Mouse (Mus musculus): ENCODE data around the gene Frmd6. TPM values are rescaled to one million over a fixed set of nuclear protein-coding genes. Genes with fewer than 3 reads are reported as not detected.

Frmd6 gene
- polyA plus RNA-seq, 1 experiment from 2014 or later, result 8.5 TPM

DNA sequence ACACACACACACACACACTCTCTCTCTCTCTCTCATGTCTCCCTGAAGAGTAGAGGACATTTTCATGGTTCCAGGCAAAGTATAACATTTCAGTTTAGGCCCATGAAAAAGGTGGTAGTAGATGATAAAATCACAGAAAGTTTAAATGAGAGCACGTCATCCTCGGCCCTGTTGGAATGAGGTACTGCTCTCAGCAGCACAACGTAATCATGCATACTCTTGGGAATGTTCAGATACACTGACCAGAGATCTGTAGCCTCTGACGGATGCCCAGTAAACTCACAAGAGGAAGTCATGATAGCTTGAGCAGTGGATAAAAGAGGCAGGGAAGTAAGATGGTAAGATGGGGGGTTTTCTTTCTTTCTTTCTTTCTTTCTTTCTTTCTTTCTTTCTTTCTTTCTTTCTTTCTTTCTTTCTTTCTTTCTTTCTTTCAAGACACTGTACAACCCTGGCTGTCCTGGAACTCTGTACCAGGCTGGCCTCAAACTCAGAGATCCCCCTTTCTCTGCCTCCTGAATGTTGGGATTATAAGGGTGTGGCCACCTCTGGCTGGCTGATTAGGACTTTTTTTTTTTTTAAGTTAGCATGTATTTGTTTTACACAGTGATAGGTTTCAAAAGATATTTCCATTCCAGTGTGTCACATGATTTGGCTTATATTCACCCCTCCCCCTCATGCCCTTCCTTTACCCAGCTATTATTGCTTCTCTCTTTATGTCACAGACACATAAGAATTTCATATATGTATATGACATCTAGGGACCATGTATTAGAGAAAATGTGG is 7.1 kb downstream of the Frmd6 start:
- Histone ChIP-seq H3K36me3 (ENCODE audit: control insufficient read depth, insufficient read depth, low read length) (no peaks in the 10 kb centered on the region), H3K27me3 (replicated peaks; ENCODE audit: control insufficient read depth, insufficient read depth, low read length) (no peaks in the 10 kb centered on the region), H3K9me3 (replicated peaks; ENCODE audit: control insufficient read depth, low read length) (no peaks in the 10 kb centered on the region), H3K4me3 (ENCODE audit: low read depth, low read length) (no peak overlapping the region), H3K4me1 (ENCODE audit: control insufficient read depth, insufficient read depth, low read length) (peaks cover 2% of the 10 kb centered on the region), H3K4me2 (ENCODE audit: low read length) (no peak overlapping the region), H3K9ac (ENCODE audit: low read length) (no peak overlapping the region), H3K27ac (ENCODE audit: low read depth, low read length) (no peak overlapping the region)
- ATAC-seq (no peak), DNase-seq (ENCODE audit: low spot score) (no peak)
- 78% methylated on average over 4 of the region's 4 CpGs for WGBS

- Histone ChIP-seq H3K36me3 (ENCODE audit: control insufficient read depth, insufficient read depth, low read length) (no peaks in the 10 kb centered on the region), H3K9me3 (replicated peaks; ENCODE audit: control insufficient read depth, low read length) (no peaks in the 10 kb centered on the region), H3K9ac (ENCODE audit: low read length) (no peak overlapping the region), H3K4me1 (ENCODE audit: control insufficient read depth, insufficient read depth, low read length) (no peaks in the 10 kb centered on the region), H3K4me3 (ENCODE audit: low read depth, low read length) (no peak overlapping the region), H3K4me2 (ENCODE audit: low read length) (no peak overlapping the region), H3K27ac (ENCODE audit: low read depth, low read length) (no peak overlapping the region), H3K27me3 (replicated peaks; ENCODE audit: control insufficient read depth, insufficient read depth, low read length) (no peaks in the 10 kb centered on the region)
- DNase-seq (ENCODE audit: low spot score), result no peak
- WGBS, result 96% methylated on average over 3 of the region's 3 CpGs
- no peak for ATAC-seq
These were observed 7.7 kb downstream of the Frmd6 start for GRCm38 (mm10) chr12:70833050-70833449.

DNA sequence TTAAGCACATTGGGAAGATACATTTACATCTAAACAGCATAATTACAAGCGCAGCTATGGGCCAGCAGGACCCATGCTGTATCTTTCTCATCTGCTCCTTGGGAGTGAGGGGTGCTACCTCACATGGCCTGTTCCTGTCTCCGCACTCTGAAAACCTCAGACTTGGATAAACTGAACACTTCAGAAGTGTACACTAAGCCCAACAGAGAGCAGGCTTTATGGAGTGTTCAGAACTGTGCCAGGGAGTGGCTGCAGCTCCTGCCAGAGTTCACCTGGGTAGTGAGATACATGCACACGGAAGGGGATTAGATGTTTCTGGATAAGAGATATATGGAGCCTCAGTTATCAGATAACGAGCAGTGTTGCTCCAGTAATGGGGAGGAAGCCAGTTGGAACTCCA is 8.7 kb downstream of the Frmd6 start:
- no peak overlapping the region for H3K9ac ChIP-seq (ENCODE audit: low read length)
- H3K9me3 ChIP-seq (replicated peaks; ENCODE audit: control insufficient read depth, low read length), result no peaks in the 10 kb centered on the region
- no peak overlapping the region for H3K4me2 ChIP-seq (ENCODE audit: low read length)
- H3K27ac ChIP-seq (ENCODE audit: low read depth, low read length), result no peak overlapping the region
- H3K27me3 ChIP-seq (replicated peaks; ENCODE audit: control insufficient read depth, insufficient read depth, low read length), result no peaks in the 10 kb centered on the region
- no peaks in the 10 kb centered on the region for H3K36me3 ChIP-seq (ENCODE audit: control insufficient read depth, insufficient read depth, low read length)
- no peaks in the 10 kb centered on the region for H3K4me1 ChIP-seq (ENCODE audit: control insufficient read depth, insufficient read depth, low read length)
- DNase-seq (ENCODE audit: low spot score) (no peak), ATAC-seq (no peak)
- 82% methylated on average over 4 of the region's 4 CpGs for WGBS
- H3K4me3 ChIP-seq (ENCODE audit: low read depth, low read length), result no peak overlapping the region

GRCm38 (mm10) chr12:70835004-70835403 is 9.7 kb downstream of the Frmd6 start:
- H3K27ac ChIP-seq (ENCODE audit: low read depth, low read length), result no peak overlapping the region
- no peak overlapping the region for H3K9ac ChIP-seq (ENCODE audit: low read length)
- H3K4me2 ChIP-seq (ENCODE audit: low read length), result no peak overlapping the region
- H3K36me3 ChIP-seq (ENCODE audit: control insufficient read depth, insufficient read depth, low read length), result no peaks in the 10 kb centered on the region
- WGBS, result 78% methylated on average over 5 of the region's 5 CpGs
- H3K9me3 ChIP-seq (replicated peaks; ENCODE audit: control insufficient read depth, low read length), result no peaks in the 10 kb centered on the region
- no peaks in the 10 kb centered on the region for H3K27me3 ChIP-seq (replicated peaks; ENCODE audit: control insufficient read depth, insufficient read depth, low read length)
- DNase-seq (ENCODE audit: low spot score) (no peak), ATAC-seq (no peak)
- no peaks in the 10 kb centered on the region for H3K4me1 ChIP-seq (ENCODE audit: control insufficient read depth, insufficient read depth, low read length)
- no peak overlapping the region for H3K4me3 ChIP-seq (ENCODE audit: low read depth, low read length)

DNA sequence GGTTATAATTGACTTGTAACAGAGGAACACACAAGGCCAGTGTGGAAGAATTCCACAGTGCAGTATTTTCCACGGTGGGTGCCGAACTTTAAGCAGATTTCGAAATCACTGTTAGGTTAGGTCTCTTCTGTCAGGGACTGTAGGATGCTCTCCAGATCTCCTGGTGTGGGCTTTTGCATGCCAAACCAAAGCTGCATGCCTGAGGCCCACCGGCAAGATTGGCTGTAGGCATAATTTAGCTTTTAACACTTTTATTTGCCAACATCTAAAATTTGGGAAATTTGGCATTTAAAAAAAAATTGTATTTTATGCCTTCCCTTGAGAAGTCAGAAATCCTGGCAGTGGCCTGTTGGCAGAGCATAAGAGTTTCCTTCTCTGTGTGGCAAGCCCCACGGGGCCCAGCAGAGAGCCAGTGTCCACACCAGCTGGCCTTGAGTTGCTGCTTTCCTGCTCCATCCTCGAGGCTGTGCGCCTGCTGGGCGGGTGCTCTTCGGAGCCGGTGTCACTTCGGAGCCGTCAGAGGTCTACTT is 12.5 kb downstream of the Frmd6 start:
- no peaks in the 10 kb centered on the region for H3K36me3 ChIP-seq (ENCODE audit: control insufficient read depth, insufficient read depth, low read length)
- DNase-seq (ENCODE audit: low spot score) (no peak), ATAC-seq (no peak)
- no peaks in the 10 kb centered on the region for H3K27me3 ChIP-seq (replicated peaks; ENCODE audit: control insufficient read depth, insufficient read depth, low read length)
- H3K9ac ChIP-seq (ENCODE audit: low read length), result no peak overlapping the region
- H3K4me3 ChIP-seq (ENCODE audit: low read depth, low read length), result no peak overlapping the region
- no peaks in the 10 kb centered on the region for H3K4me1 ChIP-seq (ENCODE audit: control insufficient read depth, insufficient read depth, low read length)
- 86% methylated on average over 12 of the region's 12 CpGs for WGBS
- H3K27ac ChIP-seq (ENCODE audit: low read depth, low read length), result no peak overlapping the region
- no peaks in the 10 kb centered on the region for H3K9me3 ChIP-seq (replicated peaks; ENCODE audit: control insufficient read depth, low read length)
- no peak overlapping the region for H3K4me2 ChIP-seq (ENCODE audit: low read length)

- no peak overlapping the region for H3K9ac ChIP-seq (ENCODE audit: low read length)
- no peaks in the 10 kb centered on the region for H3K9me3 ChIP-seq (replicated peaks; ENCODE audit: control insufficient read depth, low read length)
- H3K27me3 ChIP-seq (replicated peaks; ENCODE audit: control insufficient read depth, insufficient read depth, low read length), result no peaks in the 10 kb centered on the region
- no peak for DNase-seq (ENCODE audit: low spot score)
- WGBS, result 95% methylated on average over 2 of the region's 2 CpGs
- no peak for ATAC-seq
- no peak overlapping the region for H3K4me3 ChIP-seq (ENCODE audit: low read depth, low read length)
- H3K4me2 ChIP-seq (ENCODE audit: low read length), result no peak overlapping the region
- no peaks in the 10 kb centered on the region for H3K4me1 ChIP-seq (ENCODE audit: control insufficient read depth, insufficient read depth, low read length)
- H3K27ac ChIP-seq (ENCODE audit: low read depth, low read length), result no peak overlapping the region
- H3K36me3 ChIP-seq (ENCODE audit: control insufficient read depth, insufficient read depth, low read length), result no peaks in the 10 kb centered on the region
These were observed 20.1 kb downstream of the Frmd6 start for GRCm38 (mm10) chr12:70845371-70845770.

GRCm38 (mm10) chr12:70849024-70849423 is 23.7 kb downstream of the Frmd6 start:
- H3K4me1 ChIP-seq (ENCODE audit: control insufficient read depth, insufficient read depth, low read length), result no peaks in the 10 kb centered on the region
- H3K9me3 ChIP-seq (replicated peaks; ENCODE audit: control insufficient read depth, low read length), result no peaks in the 10 kb centered on the region
- H3K9ac ChIP-seq (ENCODE audit: low read length), result no peak overlapping the region
- no peaks in the 10 kb centered on the region for H3K27me3 ChIP-seq (replicated peaks; ENCODE audit: control insufficient read depth, insufficient read depth, low read length)
- H3K27ac ChIP-seq (ENCODE audit: low read depth, low read length), result no peak overlapping the region
- no peaks in the 10 kb centered on the region for H3K36me3 ChIP-seq (ENCODE audit: control insufficient read depth, insufficient read depth, low read length)
- ATAC-seq (no peak), DNase-seq (ENCODE audit: low spot score) (no peak)
- H3K4me3 ChIP-seq (ENCODE audit: low read depth, low read length), result no peak overlapping the region
- 91% methylated on average over 9 of the region's 9 CpGs for WGBS
- no peak overlapping the region for H3K4me2 ChIP-seq (ENCODE audit: low read length)

DNA sequence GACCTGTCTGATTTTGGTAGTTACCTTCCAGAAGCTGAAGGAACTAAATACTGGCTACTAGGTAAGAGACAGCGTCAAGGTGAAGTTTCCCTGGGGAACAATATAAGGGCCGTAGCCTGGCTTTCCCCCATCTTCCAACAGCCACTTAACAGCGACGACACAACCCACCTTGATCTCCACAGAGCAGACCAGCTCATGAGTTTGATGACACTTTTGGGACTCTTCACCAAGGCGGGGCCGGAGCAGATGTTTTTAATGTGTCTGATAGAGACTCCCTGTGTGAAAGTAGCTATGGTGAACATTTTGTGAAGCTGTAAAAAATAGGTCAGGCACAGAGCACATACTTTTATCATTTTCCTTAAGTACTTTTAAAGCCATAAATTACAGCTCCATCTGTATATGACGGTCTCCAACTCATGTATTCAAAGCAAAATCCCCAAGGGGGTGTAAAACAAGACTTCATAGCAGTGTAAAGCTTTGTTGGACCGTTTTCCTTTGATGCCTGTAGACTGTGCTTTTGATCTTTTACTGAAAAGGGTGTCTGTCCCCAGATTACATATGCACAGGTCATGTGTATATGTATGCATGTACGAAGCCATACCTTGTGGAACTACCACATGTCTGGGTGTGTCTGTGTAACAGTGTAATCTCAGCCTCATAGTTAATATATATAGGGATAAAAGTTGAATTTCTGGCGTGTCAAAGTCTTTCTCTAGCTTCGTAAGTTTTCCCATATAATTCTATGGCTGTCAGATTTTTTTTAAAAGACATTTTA is 24.4 kb downstream of the Frmd6 start:
- WGBS, result 87% methylated on average over 11 of the region's 11 CpGs

More for the DNA sequence above, 24.4 kb downstream of the Frmd6 start:
- H3K9me3 ChIP-seq (replicated peaks; ENCODE audit: control insufficient read depth, low read length), result no peaks in the 10 kb centered on the region
- no peak overlapping the region for H3K27ac ChIP-seq (ENCODE audit: low read depth, low read length)
- H3K4me3 ChIP-seq (ENCODE audit: low read depth, low read length), result no peak overlapping the region
- no peaks in the 10 kb centered on the region for H3K27me3 ChIP-seq (replicated peaks; ENCODE audit: control insufficient read depth, insufficient read depth, low read length)
- H3K36me3 ChIP-seq (ENCODE audit: control insufficient read depth, insufficient read depth, low read length), result no peaks in the 10 kb centered on the region
- H3K4me1 ChIP-seq (ENCODE audit: control insufficient read depth, insufficient read depth, low read length), result no peaks in the 10 kb centered on the region
- H3K4me2 ChIP-seq (ENCODE audit: low read length), result no peak overlapping the region
- no peak for DNase-seq (ENCODE audit: low spot score)
- no peak overlapping the region for H3K9ac ChIP-seq (ENCODE audit: low read length)
- no peak for ATAC-seq
